Mouse (Mus musculus): Measurements from ENCODE around the gene Tfap2e. TPM values are rescaled to one million over a fixed set of nuclear protein-coding genes. Genes with fewer than 3 reads are reported as not detected.

The Tfap2e gene
- 0.05 and 0.06 TPM in 2 replicates for polyA plus RNA-seq (2012; rRNA removed)

GRCm38 (mm10) chr4:126736001-126736414 is at the start of gene Tfap2e:
TSS of gene Tfap2e (minus strand) at chr4:126736240.
- no peaks in the 10 kb centered on the region for H3K36me3 ChIP-seq (ENCODE audit: control insufficient read depth, insufficient read depth, low read length)
- no peak for TF ChIP-seq POLR2A (IDR thresholded peaks at IDR 0.05; ENCODE audit: control insufficient read depth, low read depth, low read length)
- TF ChIP-seq CTCF (IDR thresholded peaks at IDR 0.05; ENCODE audit: control insufficient read depth, insufficient read depth, insufficient replicate concordance, low read depth, low read length), result no peak
- no peak within 1 kb of the TSS for H3K27ac ChIP-seq (ENCODE audit: control insufficient read depth, insufficient read depth, low read depth, low read length)

GRCm38 (mm10) chr4:126782996-126783395 is 47.0 kb upstream of the Tfap2e start:
- Histone ChIP-seq H3K36me3 (ENCODE audit: control insufficient read depth, insufficient read depth, low read length) (no peaks in the 10 kb centered on the region; the same call in 1 of the 2 replicates), H3K4me1 (ENCODE audit: control insufficient read depth, insufficient read depth, low read length) (peaks cover 5% of the 10 kb centered on the region; the same call in 1 of the 2 replicates), H3K27me3 (ENCODE audit: control insufficient read depth, insufficient read depth, low read length) (no peaks in the 10 kb centered on the region), H3K27ac (ENCODE audit: control insufficient read depth, insufficient read depth, low read depth, low read length) (peak overlapping the region; percentile 56), H3K4me3 (ENCODE audit: control insufficient read depth, low read depth, low read length) (no peak overlapping the region)
- TF ChIP-seq CTCF (IDR thresholded peaks at IDR 0.05; ENCODE audit: control insufficient read depth, insufficient read depth, insufficient replicate concordance, low read depth, low read length) (no peak), POLR2A (IDR thresholded peaks at IDR 0.05; ENCODE audit: control insufficient read depth, low read depth, low read length) (no peak)

More at GRCm38 (mm10) chr4:126736001-126736414, at the start of gene Tfap2e:
- Histone ChIP-seq H3K27me3 (ENCODE audit: control insufficient read depth, insufficient read depth, low read length) (peaks cover 8% of the 10 kb centered on the region), H3K4me3 (ENCODE audit: control insufficient read depth, low read depth, low read length) (peak within 1 kb of the TSS; percentile 71), H3K4me1 (ENCODE audit: control insufficient read depth, insufficient read depth, low read length) (peaks cover 19% of the 10 kb centered on the region)

- no peak overlapping the region for H3K27ac ChIP-seq (ENCODE audit: control insufficient read depth, insufficient read depth, low read depth, low read length)
- H3K4me1 ChIP-seq (ENCODE audit: control insufficient read depth, insufficient read depth, low read length), result peaks cover 5% of the 10 kb centered on the region; the same call in 1 of the 2 replicates
- H3K27me3 ChIP-seq (ENCODE audit: control insufficient read depth, insufficient read depth, low read length), result no peaks in the 10 kb centered on the region
- H3K36me3 ChIP-seq (ENCODE audit: control insufficient read depth, insufficient read depth, low read length), result no peaks in the 10 kb centered on the region; the same call in 1 of the 2 replicates
- TF ChIP-seq CTCF (IDR thresholded peaks at IDR 0.05; ENCODE audit: control insufficient read depth, insufficient read depth, insufficient replicate concordance, low read depth, low read length), result no peak
- TF ChIP-seq POLR2A (IDR thresholded peaks at IDR 0.05; ENCODE audit: control insufficient read depth, low read depth, low read length), result no peak
- H3K4me3 ChIP-seq (ENCODE audit: control insufficient read depth, low read depth, low read length), result no peak overlapping the region
Observed at GRCm38 (mm10) chr4:126782512-126782911, 46.5 kb upstream of the Tfap2e start.

- TF ChIP-seq POLR2A (IDR thresholded peaks at IDR 0.05; ENCODE audit: control insufficient read depth, low read depth, low read length) (no peak), CTCF (IDR thresholded peaks at IDR 0.05; ENCODE audit: control insufficient read depth, insufficient read depth, insufficient replicate concordance, low read depth, low read length) (no peak)
- no peaks in the 10 kb centered on the region for H3K27me3 ChIP-seq (ENCODE audit: control insufficient read depth, insufficient read depth, low read length)
- peaks cover 5% of the 10 kb centered on the region; the same call in 1 of the 2 replicates for H3K4me1 ChIP-seq (ENCODE audit: control insufficient read depth, insufficient read depth, low read length)
- no peaks in the 10 kb centered on the region; the same call in 1 of the 2 replicates for H3K36me3 ChIP-seq (ENCODE audit: control insufficient read depth, insufficient read depth, low read length)
- H3K27ac ChIP-seq (ENCODE audit: control insufficient read depth, insufficient read depth, low read depth, low read length), result no peak overlapping the region
- H3K4me3 ChIP-seq (ENCODE audit: control insufficient read depth, low read depth, low read length), result no peak overlapping the region
Observed at GRCm38 (mm10) chr4:126781871-126782270, 45.8 kb upstream of the Tfap2e start.

- TF ChIP-seq CTCF (IDR thresholded peaks at IDR 0.05; ENCODE audit: control insufficient read depth, insufficient read depth, insufficient replicate concordance, low read depth, low read length) (no peak), POLR2A (IDR thresholded peaks at IDR 0.05; ENCODE audit: control insufficient read depth, low read depth, low read length) (no peak)
- H3K27me3 ChIP-seq (ENCODE audit: control insufficient read depth, insufficient read depth, low read length), result no peaks in the 10 kb centered on the region
- no peak overlapping the region for H3K27ac ChIP-seq (ENCODE audit: control insufficient read depth, insufficient read depth, low read depth, low read length)
- peaks cover 5% of the 10 kb centered on the region; the same call in 1 of the 2 replicates for H3K4me1 ChIP-seq (ENCODE audit: control insufficient read depth, insufficient read depth, low read length)
- H3K36me3 ChIP-seq (ENCODE audit: control insufficient read depth, insufficient read depth, low read length), result no peaks in the 10 kb centered on the region; the same call in 1 of the 2 replicates
- H3K4me3 ChIP-seq (ENCODE audit: control insufficient read depth, low read depth, low read length), result no peak overlapping the region
Observed at GRCm38 (mm10) chr4:126779826-126780775, 44.1 kb upstream of the Tfap2e start.

GRCm38 (mm10) chr4:126779148-126779581 is 43.1 kb upstream of the Tfap2e start:
- Histone ChIP-seq H3K36me3 (ENCODE audit: control insufficient read depth, insufficient read depth, low read length) (no peaks in the 10 kb centered on the region; the same call in 1 of the 2 replicates), H3K27me3 (ENCODE audit: control insufficient read depth, insufficient read depth, low read length) (no peaks in the 10 kb centered on the region), H3K4me1 (ENCODE audit: control insufficient read depth, insufficient read depth, low read length) (peaks cover 5% of the 10 kb centered on the region; the same call in 1 of the 2 replicates), H3K4me3 (ENCODE audit: control insufficient read depth, low read depth, low read length) (no peak overlapping the region), H3K27ac (ENCODE audit: control insufficient read depth, insufficient read depth, low read depth, low read length) (no peak overlapping the region)
- TF ChIP-seq CTCF (IDR thresholded peaks at IDR 0.05; ENCODE audit: control insufficient read depth, insufficient read depth, insufficient replicate concordance, low read depth, low read length) (no peak), POLR2A (IDR thresholded peaks at IDR 0.05; ENCODE audit: control insufficient read depth, low read depth, low read length) (no peak)

- H3K4me3 ChIP-seq (ENCODE audit: control insufficient read depth, low read depth, low read length), result no peak overlapping the region
- no peaks in the 10 kb centered on the region for H3K4me1 ChIP-seq (ENCODE audit: control insufficient read depth, insufficient read depth, low read length)
- H3K36me3 ChIP-seq (ENCODE audit: control insufficient read depth, insufficient read depth, low read length), result no peaks in the 10 kb centered on the region; the same call in 1 of the 2 replicates
- H3K27ac ChIP-seq (ENCODE audit: control insufficient read depth, insufficient read depth, low read depth, low read length), result no peak overlapping the region
- no peak for TF ChIP-seq POLR2A (IDR thresholded peaks at IDR 0.05; ENCODE audit: control insufficient read depth, low read depth, low read length)
- no peak for TF ChIP-seq CTCF (IDR thresholded peaks at IDR 0.05; ENCODE audit: control insufficient read depth, insufficient read depth, insufficient replicate concordance, low read depth, low read length)
- no peaks in the 10 kb centered on the region for H3K27me3 ChIP-seq (ENCODE audit: control insufficient read depth, insufficient read depth, low read length)
Observed at GRCm38 (mm10) chr4:126775182-126775581, 39.1 kb upstream of the Tfap2e start.
